9 mouse cellular contexts compared by ENCODE assay signal in the genomic region with DNA sequence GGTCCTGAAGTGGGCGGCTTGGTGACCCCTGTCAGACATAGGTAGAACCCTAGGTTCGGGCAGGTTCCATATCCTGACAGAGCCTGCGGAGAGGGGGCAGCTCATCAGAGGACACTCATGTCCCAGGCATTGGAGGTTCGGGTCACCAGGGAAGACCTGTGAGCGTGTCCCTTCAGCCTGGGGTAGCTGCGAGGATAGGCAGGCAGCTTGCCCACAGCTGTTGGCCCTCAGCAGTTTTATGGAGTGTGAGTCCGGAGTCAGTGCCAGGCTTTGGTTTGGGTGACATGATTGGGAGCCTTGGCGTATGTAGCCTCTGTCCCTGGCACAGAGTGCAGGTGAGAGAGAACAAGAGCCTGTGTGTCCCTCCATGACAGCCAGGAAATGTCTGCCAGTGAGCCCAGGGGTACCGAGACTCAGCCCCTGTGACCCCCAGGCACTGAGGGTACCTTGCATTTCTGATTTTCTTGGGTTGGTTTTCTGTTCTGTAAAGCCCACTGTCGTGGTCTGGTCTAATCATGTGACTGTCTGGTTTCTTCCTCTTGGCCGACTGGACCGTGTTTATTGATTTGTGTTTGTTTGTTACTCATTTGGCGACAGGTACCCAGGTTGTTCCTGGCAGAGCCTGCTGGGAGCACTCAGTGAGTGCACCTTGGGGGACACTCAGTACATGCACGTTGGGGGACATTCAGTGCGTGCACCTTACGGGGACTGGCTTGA. TPM values are rescaled to one million over a fixed set of nuclear protein-coding genes. Genes with fewer than 3 reads are reported as not detected.
DNase-seq lines count a peak whose midpoint lies in the region; ATAC-seq and TF ChIP-seq lines count a peak whose summit lies in the region.
"Had no signal": no experiment of that assay in that cellular context is flagged by ENCODE, and none has a peak within 500 bp of the region (broad histone marks: within the 10 kb centered on the region; RNA-seq: fewer than 3 reads in every experiment).

No protein-coding gene starts in this region.

- H3K9me3 ChIP-seq in kidney, postnatal 0 days (replicated peaks; ENCODE audit: low read length), result no peaks in the 10 kb centered on the region
- H3K9me3 ChIP-seq: liver, embryonic 13.5 days had no signal

- no peak overlapping the region for H3K4me3 ChIP-seq in kidney, postnatal 0 days (replicated peaks; ENCODE audit: low read depth, low read length)
- H3K4me3 ChIP-seq: liver, embryonic 13.5 days had no signal

- TF ChIP-seq CTCF in kidney, postnatal 0 days (IDR thresholded peaks at IDR 0.05; ENCODE audit: low read depth), result no peak

- H3K9ac ChIP-seq in kidney, postnatal 0 days (ENCODE audit: low read depth, low read length), result no peak overlapping the region
- H3K9ac ChIP-seq: liver, embryonic 13.5 days had no signal

- peak overlapping the region; percentile 27; the same call in 1 of the 2 replicates for H3K4me2 ChIP-seq in kidney, postnatal 0 days (ENCODE audit: low read length)
- H3K4me2 ChIP-seq: liver, embryonic 13.5 days had no signal

- no peaks in the 10 kb centered on the region for H3K36me3 ChIP-seq in kidney, postnatal 0 days (ENCODE audit: insufficient read depth, low read length)

- H3K27ac ChIP-seq in kidney, postnatal 0 days, result no peak overlapping the region
- H3K27ac ChIP-seq: liver, embryonic 13.5 days had no signal

- no peaks in the 10 kb centered on the region for H3K27me3 ChIP-seq in kidney, postnatal 0 days (ENCODE audit: insufficient read depth, low read length)
- H3K27me3 ChIP-seq: liver, embryonic 13.5 days had no signal

- no peak for DNase-seq in kidney, postnatal 0 days (ENCODE audit: low spot score)
- no peak for DNase-seq in kidney, postnatal 10 days
- DNase-seq in adrenal gland, postnatal 36 days, result peak; percentile 74 to 75
- peak; percentile 69 to 77 for DNase-seq in cerebellum, postnatal 14 days
- DNase-seq in heart, postnatal 10 days, result peak; percentile 70 to 79
- DNase-seq in Muller cell, postnatal 12 days (ENCODE audit: inconsistent ontology term), result no peak
- no peak for DNase-seq in urinary bladder, postnatal 4 days (ENCODE audit: low spot score in 2 of 2)
- DNase-seq: liver, embryonic 13.5 days; right cerebral cortex, postnatal 14 days had no signal

- ATAC-seq in kidney, postnatal 0 days (replicated peaks; ENCODE audit: low FRiP score, low read depth), result no peak

- intact Hi-C loops in heart, postnatal 10 days (cut with DNase I), result no loop called here

- peaks cover 25% of the 10 kb centered on the region for H3K4me1 ChIP-seq in kidney, postnatal 0 days (replicated peaks; ENCODE audit: insufficient read depth, low read length)

- WGBS in kidney, postnatal 0 days, result 56% methylated on average over 16 of the region's 16 CpGs

RNA-seq across cellular contexts. Expression of a gene that starts 13.5 kb away (rescaled TPM):
- polyA plus RNA-seq in kidney, postnatal 0 days (2015; fragmentation: Nextera tagmentation; extraction: Ambion mirVana), result 63.8 and 65.5 TPM in 2 replicates
- 100 to 1,000 TPM; 198 to 275 TPM for total RNA-seq in adrenal gland, postnatal 36 days (2021)
- 10 to 100 TPM; 48.3 to 61.0 TPM for total RNA-seq in heart, postnatal 10 days (2021)

RNA-seq across cellular contexts. Expression of a gene that starts 34.4 kb away (rescaled TPM):
- polyA plus RNA-seq in kidney, postnatal 0 days (2015; fragmentation: Nextera tagmentation; extraction: Ambion mirVana), result 3.4 TPM in 2 replicates
- 1 to 10 TPM; 3.4 to 3.9 TPM for total RNA-seq in adrenal gland, postnatal 36 days (2021)
- under 1 TPM; 0.35 to 0.81 TPM for total RNA-seq in heart, postnatal 10 days (2021)

RNA-seq across cellular contexts. Expression of a gene that starts 36.2 kb away (rescaled TPM):
- polyA plus RNA-seq in kidney, postnatal 0 days (2015; fragmentation: Nextera tagmentation; extraction: Ambion mirVana), result 19.8 and 23.5 TPM in 2 replicates
- total RNA-seq in adrenal gland, postnatal 36 days (2021), result 10 to 100 TPM; 36.3 to 37.8 TPM
- total RNA-seq in heart, postnatal 10 days (2021), result 10 to 100 TPM; 19.2 to 22.0 TPM

RNA-seq across cellular contexts. Expression of a gene that starts 37.7 kb away (rescaled TPM):
- 0.58 and 0.64 TPM in 2 replicates for polyA plus RNA-seq in kidney, postnatal 0 days (2015; fragmentation: Nextera tagmentation; extraction: Ambion mirVana)
- 10 to 100 TPM; 55.5 to 60.8 TPM for total RNA-seq in adrenal gland, postnatal 36 days (2021)
- total RNA-seq in heart, postnatal 10 days (2021), result 1 to 10 TPM; 3.1 to 3.2 TPM

RNA-seq across cellular contexts. Expression of a gene that starts 52.9 kb away (rescaled TPM):
- polyA plus RNA-seq in kidney, postnatal 0 days (2015; fragmentation: Nextera tagmentation; extraction: Ambion mirVana), result 26.3 and 30.0 TPM in 2 replicates
- total RNA-seq in adrenal gland, postnatal 36 days (2021), result 10 to 100 TPM; 35.5 to 63.7 TPM
- total RNA-seq in heart, postnatal 10 days (2021), result 10 to 100 TPM; 10.2 to 12.5 TPM

Comparison
In these comparisons a context has a peak if more than half of its experiments do, and no peak if none do; other contexts are left out.
1. DNase-seq: peak in adrenal gland, postnatal 36 days (2 of 2), cerebellum, postnatal 14 days (2 of 2) and heart, postnatal 10 days (2 of 2); none in kidney, postnatal 0 days (single experiment), kidney, postnatal 10 days (single experiment), Muller cell, postnatal 12 days (single experiment) and urinary bladder, postnatal 4 days (0 of 2).